Mouse (Mus musculus): ENCODE measurements at regions not wholly inside any gene's neighbourhood (a gene's known extent, or its start where the extent isn't known, plus 50 kb on each side); places are given as distances from the start of the nearest gene placed in this dataset.

- no peak for DNase-seq (ENCODE audit: low spot score in 2 of 2)
Observed at GRCm38 (mm10) chr17:52448701-52449100, 153.8 kb upstream of the Kcnh8 start.

GRCm38 (mm10) chr17:52459303-52459996 is 143.1 kb upstream of the Kcnh8 start:
- DNase-seq (ENCODE audit: low spot score in 2 of 2): no peak

DNA sequence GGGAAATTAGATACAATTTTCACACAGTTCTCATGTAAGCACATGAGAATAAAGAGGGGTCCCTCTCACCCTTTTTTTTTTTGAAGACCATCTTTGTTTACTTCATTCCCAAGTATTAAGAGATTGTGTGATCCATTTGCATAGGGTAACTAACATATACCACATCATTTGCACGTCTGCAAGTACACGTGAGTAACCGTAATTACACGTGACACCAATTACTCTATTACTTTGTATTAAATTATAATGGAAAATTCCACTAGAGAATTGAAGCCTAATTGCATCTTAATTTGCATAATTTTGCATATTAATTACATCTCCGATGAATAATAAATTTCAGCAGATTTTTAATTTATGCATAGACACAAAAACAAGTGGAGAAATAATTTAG is 142.5 kb upstream of the Kcnh8 start:
- no peak for DNase-seq (ENCODE audit: low spot score in 2 of 2)

DNA sequence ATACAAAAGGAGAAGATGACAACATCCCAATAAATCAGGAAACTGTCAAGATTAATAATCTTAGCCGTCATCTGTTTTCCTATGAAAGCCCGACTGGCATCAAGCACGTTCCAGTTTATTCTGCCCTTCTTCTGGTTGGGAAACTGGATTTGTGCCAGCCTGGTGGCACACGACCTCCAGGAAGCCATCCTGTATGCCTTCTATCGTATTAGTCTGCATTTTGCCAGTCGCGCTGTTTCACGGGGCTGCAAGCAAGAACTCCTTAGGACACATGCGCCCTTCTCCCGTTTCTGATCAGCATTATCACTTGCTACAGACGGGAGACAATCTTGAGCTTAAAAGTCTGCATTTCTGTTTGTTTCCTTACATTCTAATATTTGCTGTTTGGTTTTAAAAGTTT is 141.2 kb upstream of the Kcnh8 start:
- no peak for DNase-seq (ENCODE audit: low spot score in 2 of 2)

- peak in 1 of 2 experiments; percentile 29 for DNase-seq (ENCODE audit: low spot score in 2 of 2)
Observed at GRCm38 (mm10) chr17:52461709-52462141, 140.8 kb upstream of the Kcnh8 start.

- no peak for DNase-seq (ENCODE audit: low spot score in 2 of 2)
Observed at GRCm38 (mm10) chr17:52462361-52462760, 140.1 kb upstream of the Kcnh8 start.

DNA sequence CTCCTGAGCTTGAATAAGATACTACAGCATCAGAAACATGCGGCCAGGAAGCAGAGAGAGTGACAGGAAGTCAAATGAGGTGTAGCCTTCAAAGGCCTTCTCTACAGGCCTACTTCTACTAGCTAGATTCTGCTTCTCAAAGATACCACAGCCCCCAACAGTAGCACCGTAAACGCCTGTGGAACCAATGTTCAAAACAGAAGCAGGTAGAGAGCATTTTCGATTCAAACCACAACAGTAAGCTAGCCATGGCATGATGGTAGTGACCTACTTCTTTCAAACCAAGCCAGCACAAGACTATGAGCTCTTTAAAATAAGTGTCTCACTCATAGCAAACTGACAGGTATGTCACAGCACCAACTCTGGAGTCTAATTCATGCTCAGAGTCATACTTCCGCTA is 134.0 kb upstream of the Kcnh8 start:
- DNase-seq (ENCODE audit: low spot score in 2 of 2): peak in 1 of 2 experiments; percentile 25

GRCm38 (mm10) chr17:52479327-52480086 is 123.0 kb upstream of the Kcnh8 start:
- no peak for DNase-seq (ENCODE audit: low spot score in 2 of 2)

DNA sequence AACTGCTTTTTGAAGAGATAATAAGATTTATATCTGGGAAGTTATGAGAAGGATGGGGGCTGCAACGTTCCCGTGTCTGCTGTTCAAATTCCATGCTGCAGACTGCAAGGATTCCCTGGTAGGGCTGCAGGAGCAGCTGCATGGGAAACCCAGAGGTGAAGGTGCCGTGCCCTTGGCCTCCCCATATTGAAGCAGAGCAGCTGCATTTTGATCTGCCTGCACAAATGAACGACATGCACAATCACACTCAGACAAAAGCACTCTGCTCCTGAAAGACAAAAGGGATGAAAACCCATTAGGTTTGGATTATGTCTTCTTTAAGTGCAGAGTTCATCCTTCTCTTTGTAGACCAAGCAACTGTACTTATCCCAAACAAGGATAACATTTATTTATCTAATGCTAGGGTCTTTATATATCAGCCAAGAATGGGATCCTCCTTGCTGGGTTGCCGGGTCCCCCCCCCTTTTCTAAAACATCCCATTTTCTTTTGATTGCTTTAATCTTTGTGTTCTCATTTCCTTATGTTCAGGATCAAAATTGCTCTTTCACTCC is 122.3 kb upstream of the Kcnh8 start:
- no peak for DNase-seq (ENCODE audit: low spot score in 2 of 2)

DNA sequence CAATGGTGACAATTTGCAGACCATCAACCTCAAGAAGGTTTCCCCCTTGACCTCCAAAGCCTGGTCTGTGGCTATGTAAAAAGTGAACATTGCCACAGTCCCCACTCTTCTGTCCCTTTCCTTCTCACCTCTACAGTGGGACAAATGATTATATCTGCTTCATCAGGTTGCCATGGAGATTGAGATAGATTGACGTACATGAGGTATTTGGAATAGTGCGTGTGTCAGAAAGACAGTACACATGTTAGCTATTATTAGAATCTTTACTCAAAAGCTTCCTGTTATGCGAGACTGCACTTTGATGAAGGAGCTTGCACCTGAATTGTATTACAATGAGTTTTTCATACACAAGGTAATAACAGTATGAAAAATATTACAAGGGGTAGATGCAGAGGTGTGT is 95.7 kb upstream of the Kcnh8 start:
- no peak for DNase-seq (ENCODE audit: low spot score in 2 of 2)

DNA sequence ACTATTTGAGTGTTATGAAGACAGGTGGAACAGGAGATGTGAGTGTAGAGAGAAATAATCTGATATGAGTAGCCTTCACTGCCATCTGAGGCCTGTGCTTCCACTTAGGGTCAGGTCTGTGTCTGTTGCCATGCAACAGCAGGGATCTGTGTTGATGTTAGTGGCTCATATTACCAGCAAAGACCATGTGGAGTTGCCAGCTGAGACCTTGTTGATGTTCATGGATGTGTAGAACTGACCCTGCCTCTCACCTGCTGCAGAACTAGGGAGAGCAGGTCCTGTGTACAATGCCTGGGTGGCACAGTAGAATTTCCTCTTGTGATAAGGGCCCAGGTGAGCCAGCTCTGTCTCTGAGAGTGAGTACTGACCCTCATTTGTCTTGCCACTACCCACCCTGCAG is 72.2 kb upstream of the Kcnh8 start:
- DNase-seq (ENCODE audit: low spot score in 2 of 2): no peak
